Mouse (Mus musculus) lung, embryonic 14.5 days (tissue): ENCODE data around the gene Pygm. TPM values are rescaled to one million over a fixed set of nuclear protein-coding genes. Genes with fewer than 3 reads are reported as not detected.
A peak's percentile ranks its signal among the peaks of the same experiment; 100 is the strongest.

Source experiments
- ATAC-seq: fragments of 200-750 bp; cut with Nextera tagmentation; 2 replicates; pipeline ENCODE4 v1.8.0; 2017; ENCODE audit warnings: mild to moderate bottlenecking, moderate TSS enrichment, moderate library complexity; ENCODE audit not compliant: insufficient read depth
- DNase-seq: peaks from one replicate; pipeline ENCODE4 v3.0.0-alpha.2; 2015
- H3K27ac ChIP-seq: fragments of 300-500 bp; sonication (generic); 2 replicates; pipeline ENCODE4 v1.5.1; 2014; ENCODE audit warnings: low read depth, mild to moderate bottlenecking, moderate library complexity
- H3K27me3 ChIP-seq: fragments of 300-500 bp; sonication (generic); 2 replicates; pipeline ENCODE4 v1.6.1; 2014; ENCODE audit warnings: low read length, control low read depth; ENCODE audit not compliant: insufficient read depth
- H3K36me3 ChIP-seq: fragments of 300-500 bp; sonication (generic); 2 replicates; pipeline ENCODE4 v1.6.1; 2014; ENCODE audit warnings: control low read depth; ENCODE audit not compliant: insufficient read depth
- H3K4me1 ChIP-seq: fragments of 300-500 bp; sonication (generic); 2 replicates; pipeline ENCODE4 v1.6.1; 2014; ENCODE audit warnings: antibody characterized with exemption, control low read depth; ENCODE audit not compliant: insufficient read depth
- H3K4me2 ChIP-seq: fragments of 300-500 bp; sonication (generic); 2 replicates; pipeline ENCODE4 v1.6.1; 2014; ENCODE audit warnings: mild to moderate bottlenecking
- H3K4me3 ChIP-seq: fragments of 300-500 bp; sonication (generic); 2 replicates; pipeline ENCODE4 v1.5.1; 2014; ENCODE audit warnings: low read depth, low read length
- H3K9ac ChIP-seq: fragments of 300-500 bp; sonication (generic); 2 replicates; pipeline ENCODE4 v1.6.1; 2014
- H3K9me3 ChIP-seq: fragments of 300-500 bp; sonication (generic); 2 replicates; pipeline ENCODE4 v1.6.1; 2016; ENCODE audit warnings: low read depth, low read length, control low read depth
- CTCF ChIP-seq: IDR thresholded peaks from 2 replicates; pipeline ENCODE4 v1.5.1; 2016; ENCODE audit warnings: antibody characterized with exemption, low read depth
- WGBS: fragments of 180-500 bp; shearing (Covaris S2); extraction: QIAGEN DNeasy Blood & Tissue Kit; methylation state at CpG from one replicate; pipeline ENCODE4 v1.1.7; 2014; 5-methylcytosine and 5-hydroxymethylcytosine counted together
- polyA plus RNA-seq: library from polyadenylated mRNA; unstranded; fragments of >200 nt; fragmentation: Nextera tagmentation; extraction: Ambion mirVana; gene quantifications from 2 replicates; pipeline ENCODE4 v1.2.1, GENCODE M21; 2014

Pygm gene
- polyA plus RNA-seq, 1 experiment from 2014 or later, result 6.1 TPM

- no peak overlapping the region for H3K4me2 ChIP-seq
- H3K27ac ChIP-seq, result no peak overlapping the region
- H3K9me3 ChIP-seq, result no peaks in the 10 kb centered on the region
- peaks cover 99% of the 10 kb centered on the region for H3K36me3 ChIP-seq
- DNase-seq, result no peak
- no peak overlapping the region for H3K9ac ChIP-seq
- no peak overlapping the region for H3K4me3 ChIP-seq
- no peak for TF ChIP-seq CTCF
- no peaks in the 10 kb centered on the region for H3K27me3 ChIP-seq
- WGBS, result 77% methylated on average over 3 of the region's 3 CpGs
- no peaks in the 10 kb centered on the region for H3K4me1 ChIP-seq
- no peak for ATAC-seq
Observed at GRCm38 (mm10) chr19:6372433-6372832, 11.8 kb upstream of the Pygm start.

DNA sequence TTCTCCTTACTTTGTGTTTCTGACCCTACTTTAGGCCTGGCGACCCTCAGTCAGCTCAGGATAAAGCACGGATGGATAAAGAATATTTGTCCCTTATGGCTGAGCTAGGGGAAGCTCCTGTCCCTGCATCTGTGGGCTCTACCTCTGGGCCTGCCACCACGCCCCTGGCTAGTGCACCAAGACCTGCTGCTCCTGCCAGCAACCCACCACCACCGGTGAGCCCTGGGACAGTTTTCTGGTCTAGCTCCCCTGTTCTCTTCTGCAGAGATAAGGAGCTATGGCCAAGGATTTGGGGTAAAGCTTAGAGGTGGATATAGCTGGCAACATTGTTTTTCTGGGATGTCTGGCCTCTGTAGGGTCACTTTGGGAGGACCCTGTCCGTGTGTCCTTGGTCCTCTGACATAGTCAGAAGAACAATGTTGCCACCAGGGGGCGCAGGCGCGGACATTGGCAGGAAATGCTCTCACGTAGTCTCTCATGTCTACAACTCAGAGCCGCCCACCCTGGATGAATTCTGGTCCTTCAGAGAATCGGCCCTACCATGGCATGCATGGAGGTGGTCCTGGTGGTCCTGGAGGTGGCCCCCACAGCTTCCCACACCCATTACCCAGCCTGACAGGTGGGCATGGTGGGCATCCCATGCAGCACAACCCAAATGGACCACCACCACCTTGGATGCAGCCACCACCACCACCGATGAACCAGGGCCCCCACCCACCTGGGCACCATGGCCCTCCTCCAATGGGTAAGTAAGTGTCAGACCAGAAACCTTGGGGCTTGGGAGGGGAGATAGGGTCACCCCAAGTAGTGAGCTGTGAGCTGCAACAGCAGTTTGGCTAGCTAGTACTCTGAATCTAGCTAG lies 10.4 kb upstream of the Pygm start:
- peaks cover 99% of the 10 kb centered on the region for H3K36me3 ChIP-seq
- 60% methylated on average over 12 of the region's 12 CpGs for WGBS
- no peaks in the 10 kb centered on the region for H3K9me3 ChIP-seq
- no peak overlapping the region for H3K9ac ChIP-seq
- H3K4me3 ChIP-seq, result no peak overlapping the region
- no peak overlapping the region for H3K27ac ChIP-seq
- DNase-seq (peak; percentile 91), ATAC-seq (no peak)
- H3K4me2 ChIP-seq, result no peak overlapping the region
- TF ChIP-seq CTCF, result peak; percentile 84
- H3K4me1 ChIP-seq, result no peaks in the 10 kb centered on the region
- no peaks in the 10 kb centered on the region for H3K27me3 ChIP-seq

- ATAC-seq (no peak), DNase-seq (no peak)
- Histone ChIP-seq H3K9ac (no peak overlapping the region), H3K4me2 (no peak overlapping the region), H3K36me3 (peaks cover 100% of the 10 kb centered on the region), H3K27me3 (no peaks in the 10 kb centered on the region), H3K9me3 (no peaks in the 10 kb centered on the region), H3K4me3 (no peak overlapping the region), H3K4me1 (no peaks in the 10 kb centered on the region), H3K27ac (no peak overlapping the region)
- no peak for TF ChIP-seq CTCF
- 96% methylated on average over 10 of the region's 10 CpGs for WGBS
Observed at GRCm38 (mm10) chr19:6374571-6374970, 9.6 kb upstream of the Pygm start.

- H3K27ac ChIP-seq, result no peak overlapping the region
- peaks cover 97% of the 10 kb centered on the region for H3K36me3 ChIP-seq
- ATAC-seq (no peak), DNase-seq (no peak)
- no peak overlapping the region for H3K4me3 ChIP-seq
- TF ChIP-seq CTCF, result no peak
- H3K4me1 ChIP-seq, result no peaks in the 10 kb centered on the region
- 92% methylated on average over 42 of the region's 42 CpGs for WGBS
- no peak overlapping the region for H3K9ac ChIP-seq
- H3K4me2 ChIP-seq, result no peak overlapping the region
- no peaks in the 10 kb centered on the region for H3K27me3 ChIP-seq
- H3K9me3 ChIP-seq, result no peaks in the 10 kb centered on the region
Observed at GRCm38 (mm10) chr19:6375423-6376254, 8.6 kb upstream of the Pygm start.

GRCm38 (mm10) chr19:6376255-6376564 lies 8.0 kb upstream of the Pygm start:
- no peaks in the 10 kb centered on the region for H3K27me3 ChIP-seq
- H3K4me3 ChIP-seq, result no peak overlapping the region
- no peak overlapping the region for H3K27ac ChIP-seq
- TF ChIP-seq CTCF, result peak; percentile 74
- peaks cover 91% of the 10 kb centered on the region for H3K36me3 ChIP-seq
- no peaks in the 10 kb centered on the region for H3K4me1 ChIP-seq
- H3K9me3 ChIP-seq, result no peaks in the 10 kb centered on the region
- DNase-seq (peak; percentile 66), ATAC-seq (no peak)
- WGBS, result 76% methylated on average over 14 of the region's 14 CpGs
- no peak overlapping the region for H3K4me2 ChIP-seq
- no peak overlapping the region for H3K9ac ChIP-seq

DNA sequence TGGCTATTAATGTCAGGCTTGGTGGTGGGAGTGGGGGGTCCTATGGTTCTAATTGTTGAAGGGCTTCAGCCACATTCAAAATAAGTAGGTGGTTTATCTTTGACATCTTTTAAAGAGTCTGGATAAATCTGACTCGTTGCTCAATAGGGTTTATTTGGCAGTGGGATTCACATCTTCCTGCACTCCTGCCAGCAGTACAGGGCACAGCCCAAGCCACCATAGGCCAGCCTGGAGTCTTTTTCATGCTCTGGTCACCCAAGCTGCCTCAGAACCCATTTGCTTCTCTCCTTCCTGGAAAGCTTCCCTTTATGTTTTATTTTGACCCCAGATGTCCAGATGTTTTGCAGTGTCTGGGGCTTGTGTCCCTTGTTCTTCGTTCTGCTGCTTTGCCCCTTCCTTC lies 7.6 kb upstream of the Pygm start:
- 74% methylated on average over 2 of the region's 2 CpGs for WGBS
- DNase-seq (no peak), ATAC-seq (no peak)
- no peak overlapping the region for H3K4me3 ChIP-seq
- H3K27me3 ChIP-seq, result no peaks in the 10 kb centered on the region
- H3K4me2 ChIP-seq, result no peak overlapping the region
- H3K36me3 ChIP-seq, result peaks cover 87% of the 10 kb centered on the region
- H3K4me1 ChIP-seq, result no peaks in the 10 kb centered on the region
- no peak overlapping the region for H3K9ac ChIP-seq
- no peak for TF ChIP-seq CTCF
- H3K9me3 ChIP-seq, result no peaks in the 10 kb centered on the region
- H3K27ac ChIP-seq, result no peak overlapping the region

GRCm38 (mm10) chr19:6377327-6378040 lies 6.7 kb upstream of the Pygm start:
- Histone ChIP-seq H3K9me3 (no peaks in the 10 kb centered on the region), H3K4me1 (no peaks in the 10 kb centered on the region), H3K27ac (no peak overlapping the region), H3K4me2 (no peak overlapping the region), H3K4me3 (no peak overlapping the region), H3K36me3 (peaks cover 78% of the 10 kb centered on the region), H3K9ac (no peak overlapping the region), H3K27me3 (no peaks in the 10 kb centered on the region)
- 81% methylated on average over 11 of the region's 11 CpGs for WGBS
- TF ChIP-seq CTCF, result no peak
- no peak for ATAC-seq
- no peak for DNase-seq
